Mouse (Mus musculus) kidney, embryonic 16.5 days (tissue): Measurements from ENCODE around the gene Agtr1b. TPM values are rescaled to one million over a fixed set of nuclear protein-coding genes. Genes with fewer than 3 reads are reported as not detected.
A peak's percentile ranks its signal among the peaks of the same experiment; 100 is the strongest.

Source experiments
- ATAC-seq: fragments of 200-750 bp; cut with Nextera tagmentation; 2 replicates; pipeline ENCODE4 v1.8.0; 2017; ENCODE audit warnings: moderate TSS enrichment; ENCODE audit not compliant: low FRiP score, low TSS enrichment
- H3K27ac ChIP-seq: fragments of 300-500 bp; sonication (generic); 2 replicates; pipeline ENCODE4 v1.5.1; 2014; ENCODE audit warnings: low read length
- H3K27me3 ChIP-seq: fragments of 300-500 bp; sonication (generic); 2 replicates; pipeline ENCODE4 v1.6.1; 2014; ENCODE audit warnings: low read length, control low read depth, mixed read lengths; ENCODE audit not compliant: insufficient read depth
- H3K36me3 ChIP-seq: fragments of 300-500 bp; sonication (generic); 2 replicates; pipeline ENCODE4 v1.6.1; 2014; ENCODE audit warnings: low read length, control low read depth, mixed read lengths; ENCODE audit not compliant: insufficient read depth
- H3K4me1 ChIP-seq: fragments of 300-500 bp; sonication (generic); 2 replicates; pipeline ENCODE4 v1.6.1; 2014; ENCODE audit warnings: low read length, control low read depth, mixed read lengths; ENCODE audit not compliant: insufficient read depth
- H3K4me2 ChIP-seq: fragments of 300-500 bp; sonication (generic); replicated peaks from 2 replicates; pipeline ENCODE4 v1.6.1; 2014; ENCODE audit warnings: low read depth, low read length
- H3K4me3 ChIP-seq: fragments of 300-500 bp; sonication (generic); 2 replicates; pipeline ENCODE4 v1.5.1; 2014; ENCODE audit warnings: mild to moderate bottlenecking, low read length
- H3K9ac ChIP-seq: fragments of 300-500 bp; sonication (generic); replicated peaks from 2 replicates; pipeline ENCODE4 v1.6.1; 2014; ENCODE audit warnings: low read length
- H3K9me3 ChIP-seq: fragments of 300-500 bp; sonication (generic); 2 replicates; pipeline ENCODE4 v1.6.1; 2016; ENCODE audit warnings: low read length, control low read depth
- WGBS: fragments of 180-500 bp; shearing (Covaris S2); extraction: QIAGEN DNeasy Blood & Tissue Kit; methylation state at CpG from one replicate; pipeline ENCODE4 v1.1.7; 2014; 5-methylcytosine and 5-hydroxymethylcytosine counted together
- polyA plus RNA-seq: library from polyadenylated mRNA; unstranded; fragments of >200 nt; fragmentation: Nextera tagmentation; extraction: Ambion mirVana; gene quantifications from 2 replicates; pipeline ENCODE4 v1.2.1, GENCODE M21; 2015

The Agtr1b gene
- 0.36 and 0.61 TPM in 2 replicates for polyA plus RNA-seq

DNA sequence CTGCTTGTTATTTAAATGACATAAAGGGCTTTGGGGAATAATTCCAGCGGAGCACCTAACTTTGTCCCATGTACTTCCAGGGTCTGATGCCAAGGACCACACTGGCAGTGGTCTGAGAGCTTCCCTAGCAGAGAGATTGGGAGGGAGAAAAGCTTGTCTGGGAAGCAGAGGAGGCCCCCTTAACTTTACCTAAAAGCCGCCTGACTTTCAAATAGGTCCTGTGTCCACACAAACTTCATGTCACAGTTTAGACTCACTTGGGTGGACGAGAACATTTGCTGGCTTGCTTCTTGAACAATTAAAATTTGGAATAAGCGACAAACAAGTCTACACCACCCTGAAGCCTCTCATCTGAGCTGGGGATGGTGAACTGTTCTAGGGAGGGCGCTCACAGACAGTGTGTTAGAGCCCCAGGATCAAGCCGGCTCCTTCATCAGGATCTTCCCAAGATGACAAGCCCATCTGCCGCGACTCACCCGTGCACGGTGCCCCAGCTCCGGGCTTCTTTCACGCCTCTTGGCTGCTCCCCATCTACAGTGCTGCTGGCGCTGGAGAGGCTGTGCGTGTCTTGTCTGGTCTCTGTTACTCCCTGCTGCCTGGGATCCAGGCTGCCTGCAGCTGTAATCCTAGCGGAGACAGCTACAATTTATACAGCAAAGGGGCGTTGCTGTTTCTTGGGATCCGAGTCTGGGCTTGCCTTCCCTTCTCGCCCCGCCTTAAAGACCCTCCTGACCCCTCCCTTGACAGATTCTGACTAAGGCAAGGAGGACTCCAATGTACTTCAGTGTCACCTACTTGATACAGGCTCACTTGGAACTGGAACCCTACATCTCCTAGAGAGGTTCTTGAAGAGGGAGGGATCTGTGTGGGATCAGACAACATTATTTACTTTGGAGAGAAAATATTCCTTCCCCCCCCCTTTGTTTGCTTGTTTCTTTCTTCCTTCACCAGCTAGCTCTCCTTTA lies at the start of gene Agtr1b:
Agtr1b (minus strand) TSS at position 620 of the 965 bp plus-strand sequence.
- 9% methylated on average over 19 of the region's 19 CpGs for WGBS
- no peaks in the 10 kb centered on the region for H3K9me3 ChIP-seq

DNA sequence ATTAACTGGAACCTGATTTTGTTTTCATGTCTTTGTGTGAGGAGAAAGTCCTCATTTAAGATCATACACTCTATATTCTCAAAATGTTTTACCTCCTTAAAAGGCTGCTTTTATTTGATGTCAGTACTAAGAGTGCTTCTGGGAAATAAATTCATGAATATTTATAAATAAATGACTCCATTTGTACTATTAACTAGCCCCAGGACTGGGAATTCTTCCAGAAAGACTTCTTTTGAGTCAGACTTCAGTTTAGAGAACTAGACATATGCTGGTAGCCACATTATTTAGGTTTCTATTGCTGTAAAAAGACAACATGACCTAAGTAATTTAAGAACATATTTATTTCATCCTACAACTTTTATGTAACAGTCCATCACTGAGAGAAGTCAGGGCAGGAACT lies 13.4 kb downstream of the Agtr1b start:
- Histone ChIP-seq H3K27me3 (no peaks in the 10 kb centered on the region), H3K27ac (no peak overlapping the region), H3K9me3 (no peaks in the 10 kb centered on the region), H3K4me1 (no peaks in the 10 kb centered on the region), H3K36me3 (no peaks in the 10 kb centered on the region), H3K4me3 (no peak overlapping the region), H3K9ac (no peak overlapping the region), H3K4me2 (no peak overlapping the region)
- no peak for ATAC-seq

More for the DNA sequence above, at the start of gene Agtr1b:
- 0 out of 2 replicates have a peak, but pooled peaks cover 2% of the 10 kb centered on the region for H3K4me1 ChIP-seq
- no peaks in the 10 kb centered on the region for H3K36me3 ChIP-seq
- peak within 1 kb of the TSS; percentile 45 for H3K4me2 ChIP-seq
- peak within 1 kb of the TSS; percentile 2; the same call in 1 of the 2 replicates for H3K9ac ChIP-seq
- H3K27me3 ChIP-seq = no peaks in the 10 kb centered on the region
- H3K4me3 ChIP-seq = peak within 1 kb of the TSS; percentile 29
- ATAC-seq = peak; percentile 98
- no peak within 1 kb of the TSS for H3K27ac ChIP-seq

DNA sequence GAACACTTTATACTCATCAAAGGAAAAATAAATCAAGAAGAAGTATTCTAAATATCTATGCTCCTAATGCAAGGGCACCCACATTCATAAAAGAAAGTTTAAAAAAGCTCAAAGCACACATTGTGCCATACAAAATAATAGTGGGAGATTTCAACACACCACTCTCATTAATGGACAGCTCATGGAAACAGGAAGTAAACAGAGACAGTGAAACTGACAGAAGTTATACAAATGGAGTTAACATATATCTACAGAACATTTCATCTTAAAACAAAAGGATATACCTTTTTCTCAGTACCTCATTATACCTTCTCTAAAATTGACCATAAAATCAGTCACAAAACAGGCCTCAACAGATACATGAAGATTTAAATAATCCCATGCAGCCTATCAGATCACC lies 18.8 kb downstream of the Agtr1b start:
- H3K9ac ChIP-seq = no peak overlapping the region
- no peak for ATAC-seq
- no peaks in the 10 kb centered on the region for H3K4me1 ChIP-seq
- no peak overlapping the region for H3K27ac ChIP-seq
- H3K36me3 ChIP-seq = no peaks in the 10 kb centered on the region
- H3K9me3 ChIP-seq = no peaks in the 10 kb centered on the region
- no peak overlapping the region for H3K4me3 ChIP-seq
- H3K4me2 ChIP-seq = no peak overlapping the region
- H3K27me3 ChIP-seq = no peaks in the 10 kb centered on the region

DNA sequence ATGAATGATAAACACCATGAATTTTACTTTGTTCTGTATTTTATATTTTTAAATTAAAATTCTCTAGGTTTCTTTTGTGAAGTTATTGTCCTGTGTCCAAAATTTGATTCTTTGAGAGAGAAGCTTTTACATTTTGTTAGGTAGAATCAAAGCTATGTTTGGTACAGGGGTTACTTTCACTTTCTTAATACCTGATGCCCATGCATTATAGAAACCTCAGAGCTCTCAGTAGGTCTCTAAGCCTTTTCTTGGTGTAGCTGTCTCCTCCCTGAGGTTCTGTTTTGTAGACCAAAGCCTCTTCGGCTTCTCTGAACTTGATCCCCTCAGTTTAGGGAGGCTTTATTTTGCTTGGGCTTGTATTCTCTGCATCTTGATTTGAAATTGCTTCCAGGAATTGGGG lies 26.6 kb downstream of the Agtr1b start:
- Histone ChIP-seq H3K27ac (no peak overlapping the region), H3K27me3 (no peaks in the 10 kb centered on the region), H3K9me3 (no peaks in the 10 kb centered on the region), H3K36me3 (no peaks in the 10 kb centered on the region), H3K4me1 (no peaks in the 10 kb centered on the region), H3K4me2 (no peak overlapping the region), H3K4me3 (no peak overlapping the region), H3K9ac (no peak overlapping the region)
- no peak for ATAC-seq
- WGBS = 79% methylated on average over 1 of the region's 1 CpGs

DNA sequence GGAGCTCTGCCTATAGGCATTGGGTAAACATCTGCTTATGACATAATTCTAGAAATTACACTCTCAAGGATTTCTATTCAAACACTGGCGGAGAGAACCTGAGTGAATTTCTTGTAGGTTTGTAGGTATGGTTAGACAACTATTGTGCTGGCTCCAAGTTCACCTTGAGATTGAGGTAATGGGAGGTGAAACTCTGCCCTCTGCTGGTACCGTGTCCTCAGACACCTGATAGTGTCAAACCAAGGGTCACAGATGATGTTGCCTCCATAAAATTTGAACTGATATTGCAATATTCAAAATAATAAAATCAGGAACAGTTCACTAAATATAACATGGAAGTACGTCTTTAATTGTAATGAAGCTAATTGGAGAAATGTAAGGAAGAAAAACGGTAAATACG lies 32.3 kb downstream of the Agtr1b start:
- Histone ChIP-seq H3K27ac (no peak overlapping the region), H3K4me2 (no peak overlapping the region), H3K27me3 (no peaks in the 10 kb centered on the region), H3K4me3 (no peak overlapping the region), H3K36me3 (no peaks in the 10 kb centered on the region), H3K4me1 (no peaks in the 10 kb centered on the region), H3K9me3 (no peaks in the 10 kb centered on the region), H3K9ac (no peak overlapping the region)
- 70% methylated on average over 5 of the region's 5 CpGs for WGBS
- ATAC-seq = no peak

DNA sequence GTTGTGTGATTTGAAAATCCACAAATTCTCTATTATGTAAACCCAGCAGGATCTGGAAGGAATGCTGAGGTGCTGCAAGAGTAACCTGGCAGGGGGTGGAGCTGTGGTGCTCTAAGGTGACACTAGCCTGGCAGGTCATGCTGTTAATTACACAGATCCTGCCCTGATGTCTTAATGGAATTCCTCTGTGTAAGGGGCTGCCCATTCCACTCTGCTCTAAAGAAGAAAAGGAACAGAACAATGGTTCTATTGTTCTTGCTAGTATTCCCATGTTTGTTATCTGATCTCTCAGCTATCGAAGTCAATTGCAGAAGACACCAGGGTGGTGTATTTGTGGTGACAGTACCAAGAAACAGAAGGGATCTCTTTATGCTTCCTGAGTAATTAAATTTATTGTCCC lies 49.7 kb downstream of the Agtr1b start:
- Histone ChIP-seq H3K9ac (no peak overlapping the region), H3K36me3 (no peaks in the 10 kb centered on the region), H3K27ac (no peak overlapping the region), H3K4me1 (no peaks in the 10 kb centered on the region), H3K4me3 (no peak overlapping the region), H3K9me3 (0 out of 2 replicates have a peak, but pooled peaks cover 3% of the 10 kb centered on the region), H3K27me3 (no peaks in the 10 kb centered on the region), H3K4me2 (no peak overlapping the region)
- 21% methylated on average over 1 of the region's 1 CpGs for WGBS
- ATAC-seq = no peak

DNA sequence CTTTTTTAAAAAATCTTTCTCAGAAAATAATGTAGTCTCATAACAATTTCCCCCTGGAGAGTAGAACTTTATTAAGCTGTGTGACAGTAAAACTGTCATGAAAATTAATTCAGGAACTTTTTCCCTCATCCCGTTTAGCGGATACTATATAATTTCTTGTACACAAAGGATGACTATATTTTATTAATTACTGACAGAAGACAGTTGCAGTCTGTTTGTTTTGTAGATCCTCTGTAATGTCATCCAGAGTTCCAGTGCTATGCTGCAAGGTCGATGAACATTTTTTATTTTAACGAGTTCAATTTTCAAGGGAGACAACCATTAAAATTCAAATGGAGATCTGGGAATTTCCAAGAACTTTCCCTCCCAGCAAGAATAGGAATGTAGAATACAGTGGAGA lies 57.8 kb downstream of the Agtr1b start:
- 57% methylated on average over 4 of the region's 4 CpGs for WGBS
- no peak overlapping the region for H3K4me2 ChIP-seq

DNA sequence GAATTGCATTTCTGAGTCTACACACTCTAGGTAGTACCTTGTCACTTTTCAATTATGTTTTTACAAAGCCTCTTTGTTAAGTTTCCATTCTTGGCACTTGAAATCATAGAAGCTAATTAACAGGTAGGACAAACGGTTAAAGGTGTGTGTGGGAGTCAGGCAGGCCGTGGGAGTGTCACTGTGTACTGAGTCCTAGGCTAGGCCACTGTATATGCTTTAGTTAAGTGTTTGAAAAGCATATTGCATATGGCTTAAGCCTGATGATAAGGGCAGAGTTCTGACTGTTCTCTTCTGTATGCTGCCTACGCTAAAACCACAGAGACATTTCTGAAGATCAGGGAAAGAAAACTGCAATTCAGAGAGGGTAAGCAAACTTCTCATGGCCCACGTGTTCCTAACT lies 59.7 kb downstream of the Agtr1b start:
- no peak for ATAC-seq

More for the DNA sequence above, 57.8 kb downstream of the Agtr1b start:
- H3K4me3 ChIP-seq = no peak overlapping the region
- H3K4me1 ChIP-seq = no peaks in the 10 kb centered on the region
- H3K9me3 ChIP-seq = no peaks in the 10 kb centered on the region
- ATAC-seq = peak; percentile 71; the same call in 1 of the 2 replicates
- H3K27ac ChIP-seq = no peak overlapping the region
- no peaks in the 10 kb centered on the region for H3K36me3 ChIP-seq
- H3K27me3 ChIP-seq = no peaks in the 10 kb centered on the region
- H3K9ac ChIP-seq = no peak overlapping the region

DNA sequence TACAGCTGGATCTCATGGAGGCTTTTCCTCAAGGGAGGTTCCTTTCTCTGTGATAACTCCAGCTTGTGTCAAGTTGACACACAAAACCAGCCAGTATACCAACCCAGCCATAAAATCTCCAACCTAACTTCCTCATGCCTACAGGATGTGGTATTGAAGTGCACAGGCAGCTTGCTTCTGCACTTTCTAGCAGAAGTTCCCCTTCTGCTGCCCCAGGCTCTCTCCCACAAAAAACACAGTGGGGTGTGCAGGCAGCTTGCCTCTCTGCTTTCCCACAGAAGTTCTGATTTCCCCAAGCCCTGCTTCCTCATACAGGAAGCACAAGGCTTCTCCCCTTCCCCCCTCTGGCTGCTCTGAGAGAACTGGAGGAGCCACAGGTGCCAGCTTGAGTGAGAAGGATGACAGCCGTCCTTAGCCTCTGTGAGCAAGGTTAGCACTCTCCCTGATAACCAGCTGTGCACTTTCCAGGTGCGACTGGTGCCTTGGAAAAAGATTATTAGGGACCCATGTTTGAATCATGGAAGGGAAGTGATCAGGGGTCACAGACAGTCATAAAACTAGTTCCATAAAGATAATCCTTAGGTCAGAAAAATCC lies 62.1 kb downstream of the Agtr1b start:
- Histone ChIP-seq H3K9me3 (no peaks in the 10 kb centered on the region), H3K4me1 (no peaks in the 10 kb centered on the region), H3K27ac (no peak overlapping the region), H3K4me3 (no peak overlapping the region), H3K27me3 (no peaks in the 10 kb centered on the region), H3K9ac (no peak overlapping the region), H3K4me2 (no peak overlapping the region), H3K36me3 (no peaks in the 10 kb centered on the region)
- ATAC-seq = no peak
- WGBS = 49% methylated on average over 2 of the region's 2 CpGs

More for the DNA sequence above, 59.7 kb downstream of the Agtr1b start:
- H3K27me3 ChIP-seq = no peaks in the 10 kb centered on the region
- no peak overlapping the region for H3K4me2 ChIP-seq
- no peak overlapping the region for H3K27ac ChIP-seq
- H3K4me3 ChIP-seq = no peak overlapping the region
- WGBS = 62% methylated on average over 4 of the region's 4 CpGs
- no peaks in the 10 kb centered on the region for H3K4me1 ChIP-seq
- H3K9ac ChIP-seq = no peak overlapping the region
- no peaks in the 10 kb centered on the region for H3K9me3 ChIP-seq
- H3K36me3 ChIP-seq = no peaks in the 10 kb centered on the region

DNA sequence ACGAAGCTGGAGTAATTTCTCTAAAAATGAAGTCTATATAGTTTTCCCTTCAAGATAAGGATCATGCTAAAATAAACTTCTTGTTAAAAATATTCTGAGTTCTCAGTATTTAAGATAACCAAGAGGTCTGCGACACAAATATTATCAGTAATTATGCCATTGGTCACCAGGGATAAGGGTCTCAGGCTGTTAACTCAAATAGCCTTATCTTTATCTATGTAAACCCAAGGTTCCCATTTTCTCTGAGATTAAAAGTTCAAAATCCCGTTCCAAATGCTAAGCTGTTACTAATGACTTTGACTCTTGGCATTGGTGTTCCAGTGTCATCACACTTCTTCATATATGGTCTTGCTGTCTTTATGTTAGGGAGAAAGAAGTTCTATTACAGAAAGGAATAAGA lies 71.4 kb downstream of the Agtr1b start:
- no peaks in the 10 kb centered on the region for H3K9me3 ChIP-seq
- H3K4me1 ChIP-seq = no peaks in the 10 kb centered on the region
- no peaks in the 10 kb centered on the region for H3K27me3 ChIP-seq
- no peak overlapping the region for H3K4me2 ChIP-seq
- no peak for ATAC-seq
- 78% methylated on average over 3 of the region's 3 CpGs for WGBS
- no peak overlapping the region for H3K9ac ChIP-seq
- no peaks in the 10 kb centered on the region for H3K36me3 ChIP-seq
- no peak overlapping the region for H3K4me3 ChIP-seq
- no peak overlapping the region for H3K27ac ChIP-seq
